Mouse (Mus musculus) lung, postnatal 0 days (tissue): ENCODE measurements around the gene Plpp2.

Experiments
- CTCF ChIP-seq: IDR thresholded peaks from 2 replicates; pipeline ENCODE4 v1.5.1; 2016; ENCODE audit warnings: antibody characterized with exemption, mild to moderate bottlenecking
- EP300 ChIP-seq: IDR thresholded peaks from 2 replicates; pipeline ENCODE4 v1.6.1; 2016; ENCODE audit warnings: antibody characterized with exemption, mild to moderate bottlenecking, control low read depth

DNA sequence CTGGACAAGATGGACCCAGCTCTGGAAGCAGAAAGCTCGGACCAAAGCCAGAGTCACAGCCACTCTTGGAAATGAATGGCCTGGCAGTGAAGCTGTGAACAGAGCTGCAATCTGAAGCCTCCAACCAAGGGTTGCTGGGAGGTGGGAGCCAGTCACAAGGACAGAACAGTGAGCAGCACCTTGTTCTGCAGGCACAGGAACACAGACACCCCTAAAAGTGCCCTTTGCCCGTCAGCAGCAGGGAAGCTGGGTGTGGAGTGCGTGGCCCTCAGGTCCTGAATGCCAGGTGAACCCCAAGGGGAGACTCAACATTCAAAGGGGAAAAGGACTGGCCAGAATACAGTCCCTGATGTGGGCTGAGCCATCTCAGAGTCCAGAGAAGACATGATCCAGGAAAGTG lies 2.0 kb downstream of the Plpp2 start:
- TF ChIP-seq CTCF = no peak
- TF ChIP-seq EP300 = no peak
